Mouse (Mus musculus): ENCODE data around the gene Bnip1. TPM values are rescaled to one million over a fixed set of nuclear protein-coding genes. Genes with fewer than 3 reads are reported as not detected.

The Bnip1 gene
- 51.0 and 54.5 TPM in 2 replicates for polyA plus RNA-seq (2015; fragmentation: Nextera tagmentation; extraction: Ambion mirVana)

- Histone ChIP-seq H3K9ac (replicated peaks) (peak within 1 kb of the TSS; percentile 79), H3K4me3 (peak within 1 kb of the TSS; percentile 67), H3K4me1 (peaks cover 12% of the 10 kb centered on the region), H3K36me3 (peaks cover 23% of the 10 kb centered on the region), H3K9me3 (no peaks in the 10 kb centered on the region), H3K27me3 (no peaks in the 10 kb centered on the region), H3K4me2 (replicated peaks) (peak within 1 kb of the TSS; percentile 77), H3K27ac (replicated peaks) (peak within 1 kb of the TSS; percentile 60; the same call in 1 of the 2 replicates)
- WGBS: under 1% methylated on average over 42 of the region's 42 CpGs
- peak; percentile 83 for ATAC-seq (replicated peaks)
Observed at GRCm38 (mm10) chr17:26780750-26781571, at the start of gene Bnip1. TSS of gene Bnip1 (plus strand) at chr17:26781066.

GRCm38 (mm10) chr17:26742581-26742980 is 38.3 kb upstream of the Bnip1 start:
- H3K27ac ChIP-seq (replicated peaks): no peak overlapping the region
- 58% methylated on average over 4 of the region's 4 CpGs for WGBS
- no peak overlapping the region for H3K9ac ChIP-seq (replicated peaks)
- no peaks in the 10 kb centered on the region for H3K4me1 ChIP-seq
- ATAC-seq (replicated peaks): no peak
- H3K9me3 ChIP-seq: no peaks in the 10 kb centered on the region
- H3K36me3 ChIP-seq: peaks cover 8% of the 10 kb centered on the region; the same call in 1 of the 2 replicates
- no peaks in the 10 kb centered on the region for H3K27me3 ChIP-seq
- H3K4me2 ChIP-seq (replicated peaks): no peak overlapping the region
- no peak overlapping the region for H3K4me3 ChIP-seq

GRCm38 (mm10) chr17:26743294-26743693 is 37.6 kb upstream of the Bnip1 start:
- Histone ChIP-seq H3K4me2 (replicated peaks) (no peak overlapping the region), H3K27me3 (no peaks in the 10 kb centered on the region), H3K9ac (replicated peaks) (no peak overlapping the region), H3K4me3 (no peak overlapping the region), H3K36me3 (peaks cover 8% of the 10 kb centered on the region; the same call in 1 of the 2 replicates), H3K9me3 (no peaks in the 10 kb centered on the region), H3K27ac (replicated peaks) (no peak overlapping the region), H3K4me1 (no peaks in the 10 kb centered on the region)
- ATAC-seq (replicated peaks): no peak
- 82% methylated on average over 1 of the region's 1 CpGs for WGBS

- Histone ChIP-seq H3K4me1 (no peaks in the 10 kb centered on the region), H3K27me3 (no peaks in the 10 kb centered on the region), H3K4me3 (no peak overlapping the region), H3K4me2 (replicated peaks) (no peak overlapping the region), H3K27ac (replicated peaks) (no peak overlapping the region), H3K9ac (replicated peaks) (no peak overlapping the region), H3K9me3 (no peaks in the 10 kb centered on the region), H3K36me3 (no peaks in the 10 kb centered on the region; the same call in 1 of the 2 replicates)
- no peak for ATAC-seq (replicated peaks)
- WGBS: 90% methylated on average over 3 of the region's 3 CpGs
Observed at GRCm38 (mm10) chr17:26749975-26750374, 30.9 kb upstream of the Bnip1 start.

GRCm38 (mm10) chr17:26752297-26752696 is 28.6 kb upstream of the Bnip1 start:
- H3K9ac ChIP-seq (replicated peaks): no peak overlapping the region
- H3K4me1 ChIP-seq: no peaks in the 10 kb centered on the region
- no peak overlapping the region for H3K4me2 ChIP-seq (replicated peaks)
- no peak overlapping the region for H3K4me3 ChIP-seq
- H3K9me3 ChIP-seq: no peaks in the 10 kb centered on the region
- no peaks in the 10 kb centered on the region for H3K27me3 ChIP-seq
- no peaks in the 10 kb centered on the region for H3K36me3 ChIP-seq
- 77% methylated on average over 1 of the region's 1 CpGs for WGBS
- ATAC-seq (replicated peaks): no peak
- H3K27ac ChIP-seq (replicated peaks): no peak overlapping the region

GRCm38 (mm10) chr17:26753476-26753875 is 27.4 kb upstream of the Bnip1 start:
- H3K36me3 ChIP-seq: peaks cover 8% of the 10 kb centered on the region; the same call in 1 of the 2 replicates
- no peak overlapping the region for H3K4me2 ChIP-seq (replicated peaks)
- no peak overlapping the region for H3K27ac ChIP-seq (replicated peaks)
- no peaks in the 10 kb centered on the region for H3K9me3 ChIP-seq
- H3K4me3 ChIP-seq: no peak overlapping the region
- no peak overlapping the region for H3K9ac ChIP-seq (replicated peaks)
- H3K4me1 ChIP-seq: no peaks in the 10 kb centered on the region
- 89% methylated on average over 2 of the region's 2 CpGs for WGBS
- H3K27me3 ChIP-seq: no peaks in the 10 kb centered on the region
- no peak for ATAC-seq (replicated peaks)

- Histone ChIP-seq H3K36me3 (peaks cover 23% of the 10 kb centered on the region), H3K4me3 (no peak overlapping the region), H3K4me2 (replicated peaks) (no peak overlapping the region), H3K27me3 (no peaks in the 10 kb centered on the region), H3K27ac (replicated peaks) (no peak overlapping the region), H3K9ac (replicated peaks) (no peak overlapping the region), H3K4me1 (no peaks in the 10 kb centered on the region), H3K9me3 (no peaks in the 10 kb centered on the region)
- no peak for ATAC-seq (replicated peaks)
- WGBS: 91% methylated on average over 5 of the region's 5 CpGs
Observed at GRCm38 (mm10) chr17:26767100-26767753, 13.6 kb upstream of the Bnip1 start.

- no peak for ATAC-seq (replicated peaks)
- Histone ChIP-seq H3K4me3 (no peak overlapping the region), H3K4me2 (replicated peaks) (no peak overlapping the region), H3K27ac (replicated peaks) (no peak overlapping the region), H3K27me3 (no peaks in the 10 kb centered on the region), H3K9me3 (no peaks in the 10 kb centered on the region), H3K36me3 (peaks cover 20% of the 10 kb centered on the region), H3K4me1 (no peaks in the 10 kb centered on the region), H3K9ac (replicated peaks) (no peak overlapping the region)
- 64% methylated on average over 2 of the region's 2 CpGs for WGBS
Observed at GRCm38 (mm10) chr17:26767754-26768124, 13.1 kb upstream of the Bnip1 start.

- no peak overlapping the region for H3K27ac ChIP-seq (replicated peaks)
- H3K4me1 ChIP-seq: 0 out of 2 replicates have a peak, but pooled peaks cover 3% of the 10 kb centered on the region
- no peak overlapping the region for H3K9ac ChIP-seq (replicated peaks)
- no peak overlapping the region for H3K4me2 ChIP-seq (replicated peaks)
- H3K4me3 ChIP-seq: no peak overlapping the region
- H3K9me3 ChIP-seq: no peaks in the 10 kb centered on the region
- 46% methylated on average over 10 of the region's 10 CpGs for WGBS
- H3K27me3 ChIP-seq: no peaks in the 10 kb centered on the region
- no peak for ATAC-seq (replicated peaks)
- H3K36me3 ChIP-seq: no peaks in the 10 kb centered on the region; the same call in 1 of the 2 replicates
Observed at GRCm38 (mm10) chr17:26776211-26776610, 4.7 kb upstream of the Bnip1 start.

- Histone ChIP-seq H3K4me2 (replicated peaks) (no peak overlapping the region), H3K9me3 (no peaks in the 10 kb centered on the region), H3K36me3 (no peaks in the 10 kb centered on the region; the same call in 1 of the 2 replicates), H3K4me3 (no peak overlapping the region), H3K27me3 (no peaks in the 10 kb centered on the region), H3K9ac (replicated peaks) (no peak overlapping the region), H3K27ac (replicated peaks) (no peak overlapping the region), H3K4me1 (peaks cover 12% of the 10 kb centered on the region)
- 92% methylated on average over 4 of the region's 4 CpGs for WGBS
- no peak for ATAC-seq (replicated peaks)
Observed at GRCm38 (mm10) chr17:26778001-26778400, 2.9 kb upstream of the Bnip1 start.

GRCm38 (mm10) chr17:26778430-26779100 is 2.3 kb upstream of the Bnip1 start:
- ATAC-seq (replicated peaks): no peak
- WGBS: 95% methylated on average over 3 of the region's 3 CpGs
- Histone ChIP-seq H3K4me1 (peaks cover 12% of the 10 kb centered on the region), H3K4me3 (no peak overlapping the region), H3K9ac (replicated peaks) (no peak overlapping the region), H3K4me2 (replicated peaks) (no peak overlapping the region), H3K27ac (replicated peaks) (no peak overlapping the region), H3K36me3 (peaks cover 4% of the 10 kb centered on the region; the same call in 1 of the 2 replicates), H3K27me3 (no peaks in the 10 kb centered on the region), H3K9me3 (no peaks in the 10 kb centered on the region)

- Histone ChIP-seq H3K4me1 (peaks cover 12% of the 10 kb centered on the region), H3K27ac (replicated peaks) (no peak overlapping the region), H3K4me2 (replicated peaks) (no peak overlapping the region), H3K9me3 (no peaks in the 10 kb centered on the region), H3K9ac (replicated peaks) (no peak overlapping the region), H3K4me3 (no peak overlapping the region), H3K36me3 (peaks cover 13% of the 10 kb centered on the region), H3K27me3 (no peaks in the 10 kb centered on the region)
- ATAC-seq (replicated peaks): no peak
- WGBS: 90% methylated on average over 2 of the region's 2 CpGs
Observed at GRCm38 (mm10) chr17:26779471-26779870, 1.4 kb upstream of the Bnip1 start.
